In the genomic region with DNA sequence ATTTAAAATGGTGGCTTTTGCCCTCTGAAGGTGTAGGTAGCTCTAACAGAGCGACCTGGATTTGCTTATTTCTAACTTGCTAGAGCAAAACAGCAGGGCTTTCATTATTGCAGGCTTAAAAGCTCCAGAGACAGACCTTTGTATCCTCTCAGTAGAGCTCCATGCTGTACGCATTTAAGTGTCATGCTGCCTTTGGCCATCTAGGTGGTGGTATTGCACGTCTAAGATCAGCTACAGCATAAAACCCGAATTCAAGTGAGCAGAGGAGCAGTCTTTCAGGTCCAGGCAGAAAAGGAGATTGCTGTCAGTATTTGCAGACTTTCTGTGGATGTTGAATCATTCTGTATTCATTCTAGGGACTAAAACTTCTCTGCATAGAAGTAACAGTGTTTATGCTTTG, we compare ENCODE assay signal across 8 mouse cellular contexts. TPM values are rescaled to one million over a fixed set of nuclear protein-coding genes. Genes with fewer than 3 reads are reported as not detected.
DNase-seq lines count a peak whose midpoint lies in the region; ATAC-seq and TF ChIP-seq lines count a peak whose summit lies in the region.

No protein-coding gene starts in this region.

- H3K27me3 ChIP-seq in heart, embryonic 10.5 days (ENCODE audit: insufficient read depth, poor library complexity, severe bottlenecking) = no peaks in the 10 kb centered on the region
- H3K27me3 ChIP-seq in stomach, postnatal 0 days (ENCODE audit: control insufficient read depth, insufficient read depth, low read length) = no peaks in the 10 kb centered on the region

- ATAC-seq in granulocyte monocyte progenitor cell, adult 5-6 weeks (replicated peaks; ENCODE audit: poor library complexity, severe bottlenecking) = peak; percentile 57
- peak; percentile 64 for ATAC-seq in megakaryocyte, adult 5-6 weeks (ENCODE audit: poor library complexity, severe bottlenecking)
- ATAC-seq in stomach, postnatal 0 days (ENCODE audit: low FRiP score, low TSS enrichment) = 0 out of 2 replicates have a peak, but pooled peaks have one; percentile 35

- H3K27ac ChIP-seq in heart, embryonic 10.5 days = no peak overlapping the region
- 0 out of 2 replicates have a peak overlapping the region, but pooled peaks have one; percentile 13 for H3K27ac ChIP-seq in stomach, postnatal 0 days (replicated peaks)

- peak; percentile 92 for DNase-seq in heart, adult 11 months
- DNase-seq in heart, embryonic 10.5 days (ENCODE audit: low spot score) = no peak
- peak; percentile 36 to 52 for DNase-seq in CD8-positive naive resting alpha-beta T cell, adult 2 months (ENCODE audit: low read depth in 2 of 2, low spot score in 2 of 2)
- peak; percentile 55 for DNase-seq in c-Kit-positive CD71-positive TER-119-negative erythroid progenitor cells, embryonic 14.5 days (ENCODE audit: low read depth)
- peak; percentile 59 to 70 for DNase-seq in kidney, postnatal 4 days
- DNase-seq in stomach, postnatal 0 days (ENCODE audit: low spot score) = peak; percentile 67

- H3K4me1 ChIP-seq in heart, embryonic 10.5 days = peaks cover 20% of the 10 kb centered on the region
- no peaks in the 10 kb centered on the region; the same call in 1 of the 2 replicates for H3K4me1 ChIP-seq in stomach, postnatal 0 days (replicated peaks; ENCODE audit: control insufficient read depth, insufficient read depth)

- H3K9ac ChIP-seq in stomach, postnatal 0 days (ENCODE audit: low read length) = no peak overlapping the region

- no peaks in the 10 kb centered on the region for H3K9me3 ChIP-seq in heart, embryonic 10.5 days
- no peaks in the 10 kb centered on the region for H3K9me3 ChIP-seq in stomach, postnatal 0 days (ENCODE audit: control insufficient read depth, low read length)

- peak; percentile 83 for TF ChIP-seq CTCF in stomach, postnatal 0 days (IDR thresholded peaks at IDR 0.05; ENCODE audit: low read depth)

- WGBS in heart, embryonic 10.5 days = 25% methylated on average over 4 of the region's 4 CpGs
- WGBS in stomach, postnatal 0 days = 12% methylated on average over 4 of the region's 4 CpGs

- H3K4me2 ChIP-seq in stomach, postnatal 0 days (replicated peaks; ENCODE audit: low read depth) = no peak overlapping the region

- peaks cover 42% of the 10 kb centered on the region for H3K36me3 ChIP-seq in heart, embryonic 10.5 days
- 0 out of 2 replicates have a peak, but pooled peaks cover 3% of the 10 kb centered on the region for H3K36me3 ChIP-seq in stomach, postnatal 0 days (ENCODE audit: control insufficient read depth, insufficient read depth, low read length)

- H3K4me3 ChIP-seq in heart, embryonic 10.5 days = no peak overlapping the region
- no peak overlapping the region for H3K4me3 ChIP-seq in stomach, postnatal 0 days (ENCODE audit: low read depth, low read length)

- no peak for TF ChIP-seq EP300 in stomach, postnatal 0 days (optimal IDR thresholded peaks at IDR 0.05)

RNA-seq across cellular contexts. Expression of a gene that starts 6.7 kb away (rescaled TPM):
- 35.6 and 38.8 TPM in 2 replicates for polyA plus RNA-seq in heart, embryonic 10.5 days (2016; fragmentation: Nextera tagmentation; extraction: Ambion mirVana)
- total RNA-seq in granulocyte monocyte progenitor cell, adult 5-6 weeks (2014; fragmentation: Nextera tagmentation) = 68.5 and 73.8 TPM in 2 replicates
- 30.2 and 36.9 TPM in 2 replicates for total RNA-seq in granulocyte monocyte progenitor cell, adult 5-6 weeks (2017)
- total RNA-seq in megakaryocyte, adult 5-6 weeks (2015) = 152 and 164 TPM in 2 replicates
- 66.1 and 109 TPM in 2 replicates for total RNA-seq in megakaryocyte, adult 5-6 weeks (2017)
- polyA plus RNA-seq in stomach, postnatal 0 days (2015; fragmentation: Nextera tagmentation; extraction: Ambion mirVana) = 35.4 and 38.6 TPM in 2 replicates

RNA-seq across cellular contexts. Expression of a gene that starts 7.8 kb away (rescaled TPM):
- polyA plus RNA-seq in heart, embryonic 10.5 days (2016; fragmentation: Nextera tagmentation; extraction: Ambion mirVana) = 92.8 and 108 TPM in 2 replicates
- total RNA-seq in granulocyte monocyte progenitor cell, adult 5-6 weeks (2014; fragmentation: Nextera tagmentation) = 51.8 and 69.8 TPM in 2 replicates
- 50.8 and 52.6 TPM in 2 replicates for total RNA-seq in granulocyte monocyte progenitor cell, adult 5-6 weeks (2017)
- total RNA-seq in megakaryocyte, adult 5-6 weeks (2015) = 67.4 and 71.1 TPM in 2 replicates
- total RNA-seq in megakaryocyte, adult 5-6 weeks (2017) = 36.6 and 38.4 TPM in 2 replicates
- polyA plus RNA-seq in stomach, postnatal 0 days (2015; fragmentation: Nextera tagmentation; extraction: Ambion mirVana) = 67.0 and 69.8 TPM in 2 replicates
